Mouse (Mus musculus) right cerebral cortex, postnatal 4 days (tissue): ENCODE results near the gene Ttbk1.
A peak's percentile ranks its signal among the peaks of the same experiment; 100 is the strongest.
"Not testable (repeated sequence)": the region's sequence is repeated elsewhere in the genome, so short reads cannot be mapped to it uniquely, and the experiment has no call there.

ENCODE experiments used
- DNase-seq: peaks from one replicate; pipeline ENCODE4 v3.0.0-alpha.2; 2022

Gene Ttbk1

DNA sequence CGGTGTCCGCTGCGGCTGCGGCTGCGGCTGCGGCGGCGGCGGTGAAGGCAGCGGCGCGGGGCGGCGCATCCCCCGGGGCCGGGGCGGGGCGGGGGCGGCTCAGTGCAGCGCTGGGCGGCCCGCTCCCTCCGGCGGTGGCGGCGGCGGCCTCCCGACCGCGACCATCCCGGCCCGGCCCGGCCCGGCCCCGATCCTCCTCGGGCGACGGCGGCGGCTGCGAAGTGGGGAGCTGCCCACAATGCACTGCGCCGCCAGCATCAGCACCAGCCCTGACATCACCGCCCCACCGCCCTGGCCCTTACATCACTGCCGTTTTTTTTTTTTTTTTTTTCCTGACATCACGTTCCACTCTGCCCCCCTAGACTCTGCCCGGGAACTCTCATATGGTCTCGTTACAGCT is at the start of gene Ttbk1:
Ttbk1 (minus strand) TSS at position 245 of the 400 bp plus-strand sequence.
- DNase-seq: peak; percentile 72

DNA sequence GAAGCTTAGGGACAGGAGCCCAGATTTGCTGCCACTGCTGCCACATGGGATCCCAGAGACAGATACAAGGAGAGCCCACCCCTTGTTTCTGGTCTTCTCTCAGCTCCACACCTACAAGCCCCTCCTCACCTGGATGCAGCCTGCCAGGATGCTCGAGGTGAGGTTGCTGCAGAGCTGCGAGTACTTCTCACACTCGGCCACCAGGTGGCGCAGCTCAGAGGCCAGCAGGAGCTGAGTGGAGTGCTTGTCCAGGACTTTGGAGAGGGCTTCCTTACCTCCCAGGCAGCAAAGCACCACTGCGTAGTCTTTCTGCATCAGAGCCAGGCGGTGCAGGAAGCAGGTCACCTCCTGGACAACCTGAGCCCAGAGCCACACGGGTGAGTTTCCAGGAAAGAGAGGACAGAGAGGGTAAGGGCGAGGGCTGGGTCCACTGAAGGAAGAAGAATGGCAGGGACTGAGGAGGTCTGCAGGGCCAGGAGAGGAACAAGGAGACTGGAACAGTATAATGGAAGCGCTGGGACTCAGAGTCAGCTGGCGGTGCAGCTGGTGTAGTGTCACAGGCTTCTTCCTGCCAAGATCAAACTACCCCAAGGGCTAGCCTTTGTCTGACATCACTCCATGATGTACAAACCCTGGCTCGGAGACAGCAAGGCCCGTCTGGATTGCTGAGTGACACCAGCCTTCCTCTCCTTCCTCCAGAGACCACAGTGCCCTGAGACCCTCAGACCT is 38.3 kb upstream of the Ttbk1 start:
- peak; percentile 84 for DNase-seq

GRCm38 (mm10) chr17:46525065-46525464 is 37.6 kb upstream of the Ttbk1 start:
- no peak for DNase-seq

DNA sequence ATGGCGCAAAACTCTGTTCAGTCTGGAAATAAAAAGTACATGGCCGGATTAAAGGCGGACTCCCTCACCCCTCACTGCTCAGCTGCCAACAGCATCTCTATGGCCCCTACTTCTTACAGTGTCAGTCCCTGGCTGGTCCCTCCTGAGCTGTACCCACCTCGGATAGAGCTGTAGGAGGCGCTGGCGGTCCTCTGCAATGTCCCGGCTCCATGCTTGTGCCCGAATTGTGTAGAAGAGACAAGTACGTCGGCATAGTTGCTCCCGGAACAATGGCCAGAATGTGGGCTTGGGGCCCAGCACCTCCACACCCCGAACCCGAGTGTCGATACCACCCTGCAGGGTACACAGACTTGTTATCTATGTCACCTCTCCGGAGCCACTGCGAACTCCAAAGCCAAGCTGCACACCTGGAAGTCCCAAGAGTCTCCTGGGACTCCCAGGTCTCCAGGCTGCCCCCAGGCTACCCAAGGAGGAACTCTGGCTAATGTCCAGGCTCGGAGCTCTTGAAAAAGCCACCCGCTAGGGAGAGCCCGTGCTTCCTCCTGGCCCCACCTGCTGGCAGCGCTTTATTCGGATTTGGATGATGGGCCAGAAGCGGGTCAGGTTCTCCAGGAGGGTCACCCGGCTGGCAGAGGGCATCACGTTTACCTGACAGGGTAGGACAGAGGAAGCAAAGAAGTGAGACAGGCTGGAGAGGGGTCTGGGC is 34.6 kb upstream of the Ttbk1 start:
- DNase-seq: no peak

DNA sequence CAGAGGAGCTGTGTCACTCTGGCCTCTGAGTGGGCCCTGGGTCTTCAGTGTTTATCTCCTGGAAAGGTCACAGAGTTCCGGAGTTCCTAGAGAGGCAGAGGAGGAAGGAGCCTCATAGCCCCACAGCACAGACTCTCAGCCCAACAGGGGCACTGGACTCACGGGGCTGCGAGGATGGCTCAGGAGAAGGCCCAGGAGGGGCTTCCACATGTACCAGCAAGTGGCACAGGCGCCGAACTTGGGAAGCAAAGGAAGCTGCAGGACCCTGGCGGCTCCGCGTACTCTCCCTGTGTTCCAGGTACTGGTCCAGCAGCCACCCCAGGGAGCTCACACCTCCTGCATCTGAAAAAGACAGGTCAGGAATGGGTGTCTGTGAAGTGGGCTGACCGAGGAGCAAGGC is 33.7 kb upstream of the Ttbk1 start:
- no peak for DNase-seq

DNA sequence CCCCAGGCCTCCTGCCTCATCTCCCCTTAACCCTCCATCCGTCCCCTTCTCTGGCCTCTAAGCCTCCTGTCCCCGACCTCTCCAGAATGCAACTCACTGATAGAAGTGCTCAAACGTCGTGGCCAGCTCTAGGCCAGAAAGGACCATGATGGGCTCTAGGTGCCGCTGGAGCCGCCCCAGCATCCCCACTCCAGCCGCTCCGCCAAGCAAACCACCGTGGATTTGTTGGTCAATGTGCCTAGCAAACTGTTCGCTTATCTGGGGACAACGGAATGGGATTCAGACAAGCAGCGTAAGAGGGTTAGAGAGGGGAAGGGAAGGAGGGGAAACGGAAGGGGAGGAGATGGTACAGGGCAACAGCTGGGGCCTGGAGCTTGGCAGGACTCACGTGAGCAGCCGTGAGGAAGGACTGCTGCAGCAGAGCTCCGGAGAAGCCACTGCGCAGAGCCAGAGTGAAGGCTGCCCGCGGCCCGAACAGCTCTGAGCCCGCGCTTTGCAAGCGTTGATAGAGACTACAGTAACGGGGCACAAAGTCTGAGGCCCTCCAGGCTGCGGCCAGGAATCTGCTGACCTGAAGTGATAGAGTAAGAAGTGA is 33.0 kb upstream of the Ttbk1 start:
- no peak for DNase-seq

DNA sequence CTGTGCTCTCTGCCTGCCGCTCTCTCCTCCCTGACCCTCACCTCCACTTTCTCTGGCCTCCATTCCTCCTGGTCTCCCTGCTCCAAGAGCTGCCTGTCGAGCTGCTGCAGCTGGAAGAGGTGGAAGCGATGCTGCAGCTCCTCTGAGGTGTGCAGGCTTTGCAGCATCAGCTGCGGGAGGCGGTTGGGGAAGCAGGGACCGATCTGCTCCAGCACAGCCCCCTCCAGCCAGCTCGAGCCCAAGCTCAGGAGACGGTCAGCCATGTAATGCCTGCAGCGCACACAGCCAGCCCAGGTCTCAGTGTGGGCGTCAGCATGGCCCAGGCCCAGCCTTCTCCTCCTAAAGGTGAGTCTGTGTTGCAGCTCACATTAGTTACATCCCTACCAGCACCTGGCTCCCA is 32.5 kb upstream of the Ttbk1 start:
- no peak for DNase-seq

DNA sequence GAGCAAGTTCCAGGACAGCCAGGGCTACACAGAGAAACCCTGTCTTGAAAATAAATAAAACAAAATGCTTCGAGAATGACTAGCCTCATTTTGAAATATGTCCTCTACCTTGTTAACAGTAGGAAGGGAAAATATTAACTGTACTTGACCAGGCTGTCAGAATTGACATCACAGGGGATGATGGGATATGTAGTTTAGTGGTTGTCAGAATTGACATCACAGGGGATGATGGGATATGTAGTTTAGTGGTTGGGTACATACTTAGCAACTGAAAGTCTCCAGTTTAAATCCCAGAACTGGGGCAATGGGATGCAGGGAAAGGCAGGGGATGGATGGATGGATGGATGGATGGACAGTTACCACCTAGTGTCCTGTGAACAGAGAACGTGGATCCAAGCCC is 25.9 kb upstream of the Ttbk1 start:
- DNase-seq: no peak

DNA sequence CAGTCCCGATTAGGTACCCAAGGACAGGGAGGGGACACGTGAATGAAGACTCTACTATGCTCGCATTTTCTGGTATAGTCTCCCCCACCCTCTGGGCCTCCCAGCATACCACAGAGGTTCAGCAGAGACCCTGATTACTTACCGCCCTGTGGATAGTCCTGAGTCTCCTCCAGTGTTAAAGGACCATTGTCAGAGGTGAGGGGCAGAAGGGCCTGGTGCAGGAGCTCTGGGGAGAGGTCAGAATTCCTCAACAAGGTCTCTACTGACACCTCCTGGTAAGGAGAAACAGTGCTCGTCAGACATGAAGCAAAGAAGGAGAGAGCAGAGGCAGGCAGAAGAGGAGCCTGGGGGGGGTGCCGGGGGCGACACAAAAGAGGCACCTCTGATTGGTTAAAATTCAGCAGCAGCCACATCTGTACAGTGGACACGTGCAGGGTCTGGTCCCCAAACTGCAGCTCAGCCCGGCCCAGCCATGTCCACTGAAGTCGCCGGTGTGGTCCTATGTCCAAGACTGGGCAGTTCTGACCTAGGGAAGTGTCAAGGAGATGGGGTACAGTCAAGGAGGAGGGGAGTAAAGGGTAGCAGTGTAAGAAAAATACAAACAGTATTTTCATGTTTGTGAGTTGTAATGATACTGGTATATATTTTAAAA is 23.7 kb upstream of the Ttbk1 start:
- DNase-seq: no peak

GRCm38 (mm10) chr17:46505617-46506016 is 18.1 kb upstream of the Ttbk1 start:
- no peak for DNase-seq

DNA sequence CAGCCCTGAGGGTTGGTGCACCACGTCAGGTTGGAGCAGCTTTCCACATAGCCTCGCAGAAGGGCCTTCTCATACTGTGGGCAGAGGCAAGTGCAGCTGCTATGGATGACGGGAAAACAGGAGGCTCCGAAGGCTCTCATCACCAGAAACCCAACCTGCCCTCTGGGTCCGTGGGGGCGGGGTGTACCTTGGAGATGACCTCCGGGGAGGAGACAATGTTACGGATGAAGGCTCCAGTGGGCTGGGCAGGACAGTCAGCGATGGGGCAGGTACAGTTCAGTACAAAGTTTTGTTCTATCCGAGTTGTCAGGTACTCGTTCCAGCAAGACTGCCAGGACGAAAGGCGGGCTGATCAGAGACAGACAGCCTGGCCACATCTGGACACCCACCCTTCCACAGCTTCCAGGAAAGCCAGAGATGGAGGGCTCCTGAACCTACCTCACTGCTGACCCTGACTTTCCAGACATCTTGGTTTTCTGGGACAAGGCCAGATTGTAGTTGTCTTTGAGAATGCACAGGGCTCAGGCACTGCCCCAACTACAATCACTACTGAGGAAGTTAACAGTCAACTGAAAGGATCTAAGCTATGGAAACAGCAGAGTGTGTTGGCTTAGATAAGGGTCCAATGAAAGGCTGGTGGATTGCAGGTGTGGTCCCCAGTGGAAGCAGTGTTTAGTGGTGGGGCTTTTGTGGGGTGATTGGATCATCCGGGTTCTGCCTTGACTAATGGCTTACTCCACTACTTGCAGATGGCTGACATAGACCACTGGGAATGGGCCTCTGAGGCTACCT is 16.6 kb upstream of the Ttbk1 start:
- DNase-seq: no peak

DNA sequence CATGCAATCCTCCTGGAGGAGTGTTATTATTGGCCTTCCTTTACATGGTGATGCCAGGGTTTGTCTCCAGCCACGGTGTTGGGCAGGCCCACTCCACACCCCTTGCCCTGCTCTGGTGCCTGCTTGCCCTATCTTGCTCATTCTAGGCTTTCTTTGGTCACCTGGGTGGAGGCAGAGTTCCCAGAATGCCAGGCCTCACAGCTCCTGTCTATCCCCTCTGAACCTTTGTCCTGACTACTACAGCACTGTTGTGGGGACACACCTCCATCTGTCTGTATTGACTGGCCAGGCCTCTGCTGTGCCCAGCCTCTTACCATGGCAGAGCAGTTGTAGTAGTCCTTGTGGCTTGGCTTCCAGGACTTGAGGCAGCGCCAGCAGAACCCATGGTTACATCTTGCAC is 15.3 kb upstream of the Ttbk1 start:
- DNase-seq: no peak

DNA sequence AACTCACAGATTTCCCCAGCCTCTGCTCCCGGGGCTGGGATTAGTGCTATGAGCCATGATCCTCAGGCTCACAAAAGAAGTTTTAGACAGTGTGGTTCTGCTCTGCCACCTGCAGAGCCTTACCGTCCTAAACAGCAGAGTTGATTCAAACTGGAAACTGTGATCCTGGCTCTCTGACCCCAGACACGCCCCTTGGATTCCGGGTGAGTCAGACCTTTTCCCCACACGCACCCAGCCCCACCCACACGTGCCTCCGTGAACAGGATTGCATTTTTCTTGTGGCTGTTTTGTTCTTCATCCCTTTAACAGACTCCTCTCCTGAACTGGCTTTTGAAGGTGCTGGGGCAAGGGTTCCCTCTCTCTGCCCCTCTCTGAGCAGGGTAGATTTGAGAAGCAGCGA is 10.5 kb upstream of the Ttbk1 start:
- no peak for DNase-seq

- DNase-seq: peak; percentile 81
Measured at GRCm38 (mm10) chr17:46496623-46497434, 9.4 kb upstream of the Ttbk1 start, which contains the start of gene Dnph1. Gene Dnph1, plus strand, starts transcription at chr17:46496711.

DNA sequence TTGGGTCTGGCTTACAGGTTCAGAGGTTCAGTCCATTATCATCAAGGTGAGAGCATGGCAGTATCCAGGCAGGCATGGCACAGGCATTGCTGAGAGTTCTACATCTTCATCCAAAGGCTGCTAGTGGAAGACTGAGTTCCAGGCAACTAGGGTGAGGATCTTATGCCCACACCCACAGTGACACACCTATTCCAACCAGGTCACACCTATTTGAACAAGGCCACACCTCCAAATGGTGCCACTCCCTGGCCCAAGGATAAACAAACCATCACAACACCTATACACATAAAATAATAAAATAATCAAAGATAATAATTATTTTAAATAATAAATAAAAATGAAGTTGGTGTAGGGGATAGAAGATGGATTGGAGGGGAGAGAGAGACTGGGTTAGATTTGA is 8.6 kb upstream of the Ttbk1 start:
- not testable (repeated sequence) for DNase-seq

DNA sequence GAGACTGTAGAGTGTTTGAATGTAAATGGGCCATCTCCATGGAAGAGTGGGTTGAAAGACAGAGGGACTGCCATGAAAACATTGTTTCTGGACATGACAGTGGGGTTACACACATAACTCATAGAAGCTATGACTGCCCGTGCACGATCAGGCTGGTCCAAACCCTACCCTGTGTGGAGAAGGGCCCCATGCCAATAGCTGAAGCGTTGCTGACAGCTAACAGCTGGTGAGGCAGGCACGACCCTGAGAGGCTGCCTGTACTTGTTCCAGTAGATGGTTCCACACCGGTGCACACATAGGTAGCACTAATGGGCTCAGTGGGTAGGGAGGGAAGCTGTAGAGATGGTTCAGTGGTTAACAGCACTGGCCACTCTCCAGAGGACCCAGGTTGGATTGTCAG is 8.0 kb upstream of the Ttbk1 start:
- DNase-seq: no peak

DNA sequence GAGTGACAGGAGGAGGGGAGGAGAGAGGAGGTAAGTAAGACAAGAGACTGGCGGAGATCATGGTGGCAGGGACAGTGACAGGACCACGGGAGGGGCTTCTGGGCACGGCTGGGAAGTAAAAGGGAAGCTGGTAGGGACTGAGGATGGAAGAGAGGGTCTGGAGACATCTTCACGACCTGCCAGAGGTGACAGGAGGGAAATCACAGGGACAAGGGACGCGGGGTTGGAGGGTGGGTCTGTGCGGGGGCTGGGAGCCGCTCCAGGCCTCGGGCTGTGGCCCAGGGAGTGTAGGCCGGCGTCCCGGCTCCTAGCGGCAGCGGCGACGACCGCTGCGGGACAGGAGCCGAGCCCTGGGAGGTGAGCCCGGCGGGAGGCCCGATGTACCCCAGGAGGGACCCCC is 480 bp downstream of the Ttbk1 start:
- peak; percentile 43 for DNase-seq

GRCm38 (mm10) chr17:46484461-46484875 is 3.0 kb downstream of the Ttbk1 start:
- no peak for DNase-seq

DNA sequence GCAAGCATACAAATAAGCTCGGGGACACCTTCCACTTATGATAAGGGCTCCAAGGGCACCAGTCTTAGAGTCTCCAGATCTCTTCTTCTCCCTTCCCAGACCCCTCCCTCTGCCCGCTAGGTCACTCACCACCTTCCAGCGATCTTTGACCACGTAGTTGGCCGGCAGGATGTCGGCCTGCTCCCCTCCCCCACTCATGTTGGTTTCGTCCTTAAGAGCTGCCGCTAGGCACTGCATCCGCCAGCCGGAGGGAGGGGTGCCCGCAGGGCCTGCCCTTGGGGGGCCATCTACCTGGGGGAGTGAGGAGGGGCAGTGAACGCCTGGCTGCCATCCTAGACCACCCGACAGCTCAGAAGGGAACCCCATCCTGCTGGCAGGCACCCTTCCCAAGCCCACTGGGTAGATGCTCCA is 3.4 kb downstream of the Ttbk1 start:
- DNase-seq: no peak

GRCm38 (mm10) chr17:46483561-46484001 is 3.9 kb downstream of the Ttbk1 start:
- DNase-seq: peak; percentile 43

GRCm38 (mm10) chr17:46477286-46477685 is 10.2 kb downstream of the Ttbk1 start:
- DNase-seq: no peak

DNA sequence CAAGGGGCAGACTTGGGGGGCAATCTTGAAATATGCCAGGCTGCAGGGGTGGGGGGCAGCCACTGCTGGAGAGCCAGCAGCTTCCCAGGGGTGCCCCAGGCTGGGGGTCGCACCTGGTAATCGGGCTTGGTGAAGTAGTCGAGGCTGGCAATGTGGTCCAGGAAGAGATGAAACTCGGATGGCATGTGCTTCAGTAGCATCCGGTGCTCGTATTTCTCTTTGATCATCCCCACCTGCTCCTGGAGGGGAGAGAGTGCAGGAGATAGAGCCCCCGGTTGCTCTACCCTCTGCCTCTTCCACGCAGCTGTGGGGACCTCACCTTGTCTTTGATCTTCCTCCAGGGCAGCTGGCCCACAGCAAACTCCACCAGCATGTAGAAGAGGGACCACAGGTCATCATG is 10.9 kb downstream of the Ttbk1 start:
- DNase-seq: no peak
